Mouse (Mus musculus) liver, embryonic 14.5 days (tissue): ENCODE data around the gene Pax7.

ENCODE experiments used
- CTCF ChIP-seq: IDR thresholded peaks from 2 replicates; pipeline ENCODE4 v1.5.1; 2016; ENCODE audit warnings: antibody characterized with exemption, low read depth, control low read depth
- EP300 ChIP-seq: IDR thresholded peaks from 2 replicates; pipeline ENCODE4 v1.6.1; 2016; ENCODE audit warnings: antibody characterized with exemption, low read depth

DNA sequence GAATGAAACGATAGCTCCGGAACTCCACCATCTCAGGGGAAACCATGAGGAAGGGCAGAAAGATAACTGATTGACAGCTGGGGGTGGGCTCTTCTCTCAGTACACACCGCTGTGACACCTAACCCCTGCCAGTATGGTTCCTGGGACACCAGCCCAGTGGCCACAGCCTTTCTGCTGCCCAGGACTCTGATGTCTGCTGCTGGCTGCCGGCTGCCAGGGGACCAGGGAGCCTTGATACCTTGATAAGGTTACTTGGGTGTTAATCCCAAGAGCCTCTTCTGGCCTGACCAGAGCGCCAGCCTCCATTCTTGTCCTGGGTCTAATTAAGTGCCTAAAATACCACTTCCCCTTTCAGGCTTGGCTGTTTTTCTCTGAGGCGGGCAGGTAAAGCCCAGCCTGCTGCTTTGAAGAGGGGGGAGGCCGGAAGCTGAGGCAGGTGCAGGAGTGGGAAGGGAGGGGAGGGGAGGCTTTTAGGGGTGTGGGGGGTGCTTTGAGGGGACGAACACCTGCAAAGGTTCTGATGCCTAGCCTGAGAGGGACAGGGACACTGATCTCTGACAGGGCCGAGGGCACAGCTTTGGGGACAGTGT is 19.9 kb downstream of the Pax7 start:
- TF ChIP-seq CTCF (no peak), EP300 (no peak)
